Mouse (Mus musculus) adrenal gland, adult 18-20 months (tissue): ENCODE results near the gene Zscan21. TPM values are rescaled to one million over a fixed set of nuclear protein-coding genes. Genes with fewer than 3 reads are reported as not detected.
A peak's percentile ranks its signal among the peaks of the same experiment; 100 is the strongest.
"Not testable (repeated sequence)": the region's sequence is repeated elsewhere in the genome, so short reads cannot be mapped to it uniquely, and the experiment has no call there.

Source experiments
- DNase-seq, 2 experiments: peaks; one replicate each; pipeline ENCODE4 v3.0.0; 2021 to 2022; ENCODE audit warnings: low spot score in 2 of 2
- long read RNA-seq, 2 experiments: library from polyadenylated mRNA; stranded (forward); transcript quantifications; one replicate each; pipeline ENCODE4 v2.0.0; 2021
- total RNA-seq, 2 experiments: library from RNA; stranded (reverse); gene quantifications; 1 replicate in 1 of 2; 2 replicates in 1 of 2; pipeline ENCODE4 v1.2.3; 2021

The Zscan21 gene
- 10 to 100 TPM; 13.4 to 15.3 TPM for total RNA-seq
- long read RNA-seq, experiment 1, partial matches to known transcripts: 0 of 8 reads
- long read RNA-seq, experiment 1, other reads (novel, unspliced or antisense): 2 of 8 reads
- long read RNA-seq, experiment 2, transcript Zscan21-205 (5 exons, 2,310 nt): major isoform, 10 of 28 reads
- long read RNA-seq, experiment 2, transcript Zscan21-204 (4 exons, 2,204 nt): minor isoform, 6 of 28 reads
- long read RNA-seq, experiment 2, partial matches to known transcripts: 2 of 28 reads
- long read RNA-seq, experiment 2, other reads (novel, unspliced or antisense): 2 of 28 reads

DNA sequence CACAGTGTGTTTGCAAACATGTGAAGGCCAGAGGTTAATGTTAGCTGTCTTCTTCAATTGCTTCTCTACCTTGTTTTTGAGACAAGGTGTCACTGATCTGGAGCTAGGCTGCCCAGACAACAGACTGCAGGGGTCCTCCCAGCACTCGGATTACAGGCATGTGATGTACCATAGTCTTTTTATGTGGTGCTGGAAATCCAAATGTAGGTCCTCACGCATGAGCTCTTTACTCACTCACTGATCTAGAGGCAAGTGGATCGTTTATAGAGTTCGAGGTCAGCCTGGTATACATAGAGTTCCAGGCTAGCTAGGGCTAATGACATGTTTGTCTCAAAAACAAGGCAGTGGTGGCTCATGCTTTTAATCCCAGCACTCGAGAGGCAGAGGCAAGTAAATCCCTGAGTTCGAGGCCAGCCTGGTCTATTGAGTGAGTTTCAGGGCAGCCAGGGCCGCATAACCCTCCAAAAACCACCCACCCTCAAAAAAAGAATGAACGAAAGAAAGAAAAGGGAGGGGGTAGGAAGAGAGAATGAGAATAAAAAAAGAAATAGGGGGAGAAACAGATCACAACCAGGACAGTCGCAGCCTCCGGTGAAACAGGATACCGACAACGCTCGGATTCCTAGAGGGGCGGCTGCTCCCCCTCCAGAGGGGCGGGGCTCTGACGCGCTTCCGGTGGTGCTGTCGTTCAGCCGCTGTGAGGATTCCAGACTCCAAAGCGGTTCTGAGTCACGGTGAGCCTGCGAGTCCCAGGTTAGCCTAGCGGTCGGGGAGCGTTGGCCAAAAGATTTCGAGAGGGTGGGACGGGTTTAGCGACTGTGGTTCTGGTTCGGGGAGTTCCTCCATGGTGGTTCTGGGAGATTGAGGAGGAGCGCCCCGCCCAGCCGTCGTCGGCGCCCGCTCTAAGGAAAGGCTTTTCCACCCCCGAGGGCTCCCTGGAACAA lies at the start of gene Zscan21:
Gene Zscan21, plus strand, starts transcription at position 649 of the 944 bp plus-strand sequence.
- DNase-seq: peak; percentile 90 to 93

DNA sequence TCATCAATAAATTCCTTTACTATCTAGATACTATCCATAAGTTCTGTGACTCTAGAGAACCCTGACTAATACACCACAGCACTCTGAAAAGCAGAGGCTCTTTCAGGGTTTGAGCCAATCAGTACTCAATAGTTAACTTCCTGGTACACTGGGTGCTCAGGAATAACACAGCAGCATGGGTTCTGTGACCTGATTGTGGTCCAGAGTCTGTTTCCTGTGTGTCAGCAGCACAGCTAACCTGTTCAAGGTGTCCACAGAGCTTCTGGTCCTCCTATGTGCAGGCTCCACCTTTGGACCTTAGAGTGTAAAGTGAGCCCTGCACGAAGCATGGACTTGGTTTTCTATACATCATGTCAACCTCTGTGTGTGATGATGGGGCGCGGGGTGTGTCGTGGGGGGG lies 42.9 kb upstream of the Zscan21 start:
- DNase-seq: no peak

DNA sequence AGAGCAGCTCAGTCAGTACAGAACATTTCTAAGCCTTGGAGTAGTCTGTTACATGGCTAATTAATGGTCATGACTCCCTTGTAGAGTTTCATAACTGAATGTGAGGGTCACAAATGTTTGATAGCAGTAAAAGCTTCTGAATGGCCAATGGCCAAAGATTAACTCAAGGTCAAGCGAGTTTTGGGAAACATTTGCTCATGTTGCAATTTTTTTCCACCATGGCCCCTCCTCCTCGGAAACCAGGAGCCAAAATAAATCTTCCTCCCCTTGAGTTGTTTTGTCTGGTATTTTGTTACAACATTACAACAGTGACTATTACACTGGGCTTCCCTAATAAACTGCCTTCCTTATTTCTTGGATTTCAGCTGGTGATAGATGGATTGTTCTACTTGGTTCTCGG lies 41.0 kb upstream of the Zscan21 start:
- no peak for DNase-seq

DNA sequence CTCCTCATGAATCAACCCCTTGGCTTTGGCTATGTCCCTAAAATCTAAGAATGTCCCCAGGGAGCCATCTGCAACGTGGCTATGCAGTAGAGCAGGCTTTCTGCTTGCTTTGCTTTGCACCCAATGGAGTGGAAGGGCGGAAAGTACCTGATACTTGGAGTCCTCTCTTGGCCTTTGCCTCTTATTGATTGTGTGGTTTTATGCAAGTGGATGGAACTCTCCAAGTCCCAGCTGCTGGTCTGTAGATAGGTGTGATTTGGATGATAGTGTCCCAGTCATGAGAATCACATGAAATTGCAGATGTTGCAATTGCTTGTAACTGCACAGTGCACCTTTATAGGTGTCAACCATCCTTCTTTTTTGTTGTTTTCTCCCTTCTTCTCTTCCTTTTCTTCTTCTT lies 40.6 kb upstream of the Zscan21 start:
- no peak for DNase-seq

DNA sequence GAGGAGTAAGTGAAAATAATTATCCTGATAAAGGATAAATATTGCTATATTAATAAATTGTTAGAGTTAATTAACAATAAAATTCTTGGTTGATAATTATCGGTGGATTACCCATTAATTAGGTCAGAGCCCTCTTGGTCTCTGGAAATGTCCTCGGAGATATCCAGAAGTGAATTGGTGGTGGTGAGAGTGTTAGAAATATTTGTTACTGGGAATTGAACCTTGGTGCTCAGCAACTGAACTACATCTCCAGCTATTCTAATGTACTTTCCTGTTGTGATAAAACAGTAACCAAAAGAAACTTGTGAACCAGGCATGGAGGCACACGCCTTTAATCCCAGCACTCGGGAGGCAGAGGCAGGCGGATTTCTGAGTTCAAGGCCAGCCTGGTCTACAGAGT lies 36.2 kb upstream of the Zscan21 start:
- DNase-seq: no peak

DNA sequence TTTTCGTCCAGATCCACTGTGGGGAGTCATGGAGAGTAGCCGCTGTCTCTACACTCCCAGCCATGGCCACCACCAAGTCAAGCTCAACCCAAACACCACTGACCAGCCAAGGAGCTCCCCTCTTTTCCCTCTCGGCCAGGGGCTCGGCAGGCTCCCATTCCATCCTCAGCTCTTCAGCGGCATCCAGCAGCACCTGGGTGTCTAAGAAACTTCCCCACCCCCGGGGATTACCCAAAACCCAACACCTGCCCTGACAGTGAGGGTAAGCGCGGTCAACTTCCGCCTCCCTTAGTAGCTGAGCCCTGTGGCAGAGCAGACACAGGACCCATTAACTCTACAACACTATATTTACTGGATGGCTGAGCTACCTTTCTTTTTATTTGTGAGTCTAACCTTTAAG lies 35.3 kb upstream of the Zscan21 start:
- no peak for DNase-seq

DNA sequence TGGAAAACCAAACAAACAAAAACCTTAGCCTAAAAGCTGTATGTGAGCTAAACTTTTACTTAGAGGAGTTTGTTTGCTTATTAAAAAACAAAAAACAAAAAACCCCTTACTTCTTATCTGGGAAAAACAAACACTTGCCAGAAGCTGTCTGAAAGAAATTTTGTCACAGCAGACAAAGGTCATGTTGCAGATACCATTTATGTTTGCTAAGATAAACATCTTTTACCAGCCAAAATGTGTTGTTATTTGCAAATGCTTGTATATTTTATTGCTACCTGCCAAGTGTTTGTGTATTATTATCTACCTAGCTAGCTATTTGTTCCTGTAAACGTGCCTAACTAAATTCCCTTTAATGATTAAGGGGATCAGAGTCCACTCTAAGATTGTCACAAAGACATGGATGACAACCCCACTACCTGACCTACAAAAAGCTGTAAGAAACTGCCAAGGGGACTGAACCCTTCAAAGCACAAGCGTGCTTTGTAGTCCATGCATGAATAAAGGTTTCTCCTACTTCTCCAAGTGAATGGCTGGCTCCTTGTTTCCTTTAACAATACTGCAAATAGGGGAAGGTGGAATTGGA lies 33.3 kb upstream of the Zscan21 start:
- no peak for DNase-seq

DNA sequence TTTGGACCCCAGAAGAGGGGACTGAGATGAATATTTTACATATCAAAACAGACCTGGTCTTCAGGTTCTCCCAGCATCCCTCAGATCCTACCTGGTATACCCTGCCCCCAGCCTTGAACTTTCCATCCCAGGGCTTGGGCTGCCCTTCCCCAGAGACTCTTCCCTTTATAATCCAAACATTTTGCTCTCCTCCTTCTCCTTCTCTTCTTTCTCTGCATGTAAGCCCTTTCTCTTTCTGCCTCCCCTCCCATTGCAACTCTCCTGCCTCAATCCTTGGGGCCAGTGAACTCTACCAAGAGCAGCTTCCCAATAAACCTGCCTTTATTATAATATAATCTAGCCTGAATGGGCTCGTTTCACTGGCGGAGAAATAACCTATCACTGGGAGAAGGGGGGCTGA lies 32.8 kb upstream of the Zscan21 start:
- no peak for DNase-seq

DNA sequence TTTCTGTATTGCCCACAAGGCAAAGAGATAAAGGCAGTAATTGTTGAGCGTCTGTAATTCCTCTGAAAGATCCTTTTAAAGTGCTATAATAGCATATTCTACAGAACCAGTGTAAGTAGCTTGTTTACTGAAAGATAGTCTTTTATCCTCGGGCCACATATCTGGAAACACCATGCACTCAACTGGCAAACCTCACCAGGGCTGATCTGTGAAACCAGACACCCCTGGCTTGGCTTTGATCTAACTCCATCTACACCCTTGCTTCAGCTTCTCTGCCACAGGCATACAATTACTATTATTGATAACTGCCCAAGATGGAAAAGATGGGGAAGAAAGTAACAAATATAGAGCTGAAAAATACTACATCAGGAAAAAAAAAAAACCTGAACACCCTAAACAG lies 32.2 kb upstream of the Zscan21 start:
- no peak for DNase-seq

DNA sequence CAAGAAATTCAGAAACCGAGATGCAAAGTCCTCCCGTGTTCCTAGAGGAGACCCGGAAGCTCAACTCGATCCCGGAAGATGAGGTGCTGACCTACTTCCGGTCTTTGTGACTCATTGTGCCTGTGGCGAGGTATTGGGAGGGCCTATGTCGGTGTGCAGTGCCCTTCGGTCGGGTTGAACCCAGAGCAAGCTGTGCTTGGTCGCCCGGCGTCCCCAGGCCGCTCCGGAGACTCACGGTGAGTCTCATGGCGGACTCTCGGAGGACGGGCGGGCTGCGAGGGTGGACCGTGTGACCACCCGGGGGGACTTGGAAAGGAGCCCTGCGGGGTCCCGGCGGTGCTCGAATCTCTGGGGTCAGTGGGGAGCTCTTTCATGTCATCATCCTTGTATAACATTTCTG lies 31.7 kb upstream of the Zscan21 start, which contains the start of gene Zkscan1:
Gene Zkscan1, plus strand, starts transcription at position 89 of the 400 bp plus-strand sequence.
- DNase-seq: peak; percentile 67 to 70

DNA sequence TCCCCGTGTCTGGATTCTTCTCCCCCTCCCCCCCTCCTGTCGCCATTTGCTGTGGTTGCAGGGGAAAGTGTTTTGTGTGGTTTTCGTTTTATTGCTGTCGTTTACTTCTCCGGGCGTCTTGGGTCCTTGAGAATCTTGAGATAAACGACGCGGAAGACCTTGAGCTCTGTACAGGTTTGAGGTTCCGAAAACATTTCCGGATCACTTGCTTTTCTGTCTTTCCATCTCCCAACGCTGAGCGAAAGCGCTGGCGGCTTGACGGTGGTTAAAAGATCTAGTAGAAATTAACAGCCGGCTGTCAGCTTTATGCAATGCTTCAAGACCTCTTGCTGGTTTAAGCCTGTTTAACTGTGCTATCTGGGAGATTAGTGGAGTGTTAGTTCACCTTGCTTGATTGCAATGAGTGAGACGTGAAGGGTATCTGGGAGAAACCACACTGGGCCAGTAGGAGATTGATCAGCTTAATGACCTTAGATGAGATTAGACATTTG lies 31.2 kb upstream of the Zscan21 start:
- peak in 1 of 2 experiments; percentile 12 for DNase-seq

DNA sequence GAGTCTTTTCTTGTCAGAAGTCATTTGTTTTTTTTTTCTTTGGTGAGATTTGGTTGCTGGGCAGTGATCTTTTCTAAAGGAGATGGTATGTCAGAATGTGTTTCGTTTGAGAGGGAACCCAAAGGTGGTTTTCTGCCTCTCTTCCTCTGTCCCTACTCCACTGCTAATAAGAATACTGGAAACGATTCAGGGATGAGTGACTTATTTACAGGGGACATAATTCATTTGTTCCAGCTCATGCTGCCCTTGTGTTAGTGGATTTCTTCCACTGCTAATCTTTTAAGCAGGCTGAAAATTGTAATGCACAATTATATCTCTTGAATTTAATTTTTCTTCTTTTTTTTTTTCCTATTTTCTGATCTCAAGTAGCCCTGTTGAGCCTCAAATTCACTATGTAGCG lies 29.9 kb upstream of the Zscan21 start:
- no peak for DNase-seq

DNA sequence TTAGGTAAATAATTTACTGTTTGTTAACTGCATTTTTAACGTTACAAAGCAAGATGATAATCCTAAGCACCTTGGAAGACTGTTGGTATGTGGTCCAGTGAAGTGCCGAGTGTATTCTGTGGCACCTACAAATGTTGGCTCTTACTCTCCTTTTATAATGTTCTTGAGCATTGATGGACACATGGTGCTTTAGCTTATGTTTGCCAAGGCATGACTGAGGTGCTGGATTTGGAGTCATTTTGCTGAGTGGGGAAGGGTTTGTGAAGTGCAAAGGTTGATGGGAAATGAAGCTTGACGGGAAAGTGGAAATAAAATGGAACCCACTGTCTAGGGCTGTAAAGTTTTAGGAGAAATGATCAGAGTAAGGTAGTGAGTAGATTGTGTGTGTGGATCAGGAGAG lies 28.3 kb upstream of the Zscan21 start:
- DNase-seq: no peak

DNA sequence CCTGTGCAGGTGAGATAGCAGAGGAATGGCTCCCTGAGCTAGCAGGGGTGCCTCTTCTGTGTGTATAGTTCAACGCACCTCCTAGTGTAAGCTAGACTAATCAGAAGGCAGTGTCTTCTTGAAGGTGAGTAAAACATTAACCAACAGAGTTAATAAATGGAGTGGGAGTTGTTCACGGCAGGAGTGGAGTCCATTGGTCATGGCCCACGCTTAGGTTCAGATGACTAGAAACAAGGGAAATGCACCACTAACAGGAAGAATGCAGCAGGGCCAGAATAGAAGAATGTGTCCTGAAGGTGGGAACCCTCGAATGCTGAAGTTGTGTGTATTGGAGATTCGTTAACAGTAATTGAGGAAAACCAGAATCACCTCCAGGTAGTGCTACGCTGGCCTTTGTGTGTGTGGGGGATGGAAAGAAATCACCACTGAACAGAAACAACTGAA lies 27.6 kb upstream of the Zscan21 start:
- no peak for DNase-seq

DNA sequence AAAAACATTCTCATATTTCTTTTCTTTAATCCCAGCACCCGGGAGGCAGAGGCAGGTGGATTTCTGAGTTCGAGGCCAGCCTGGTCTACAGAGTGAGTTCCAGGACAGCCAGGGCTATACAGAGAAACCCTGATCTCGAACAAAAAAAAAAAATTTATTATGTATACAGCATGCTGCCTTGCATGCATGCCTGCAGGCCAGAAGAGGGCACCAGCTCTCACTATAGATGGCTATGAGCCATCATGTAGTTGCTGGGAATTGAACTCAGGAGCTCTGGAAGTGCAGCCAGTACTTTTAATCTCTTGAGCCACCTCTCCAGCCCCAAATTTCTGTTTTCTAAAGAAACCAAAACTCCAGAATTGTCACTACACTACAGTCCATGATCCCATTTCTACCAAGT lies 26.4 kb upstream of the Zscan21 start:
- no peak for DNase-seq

DNA sequence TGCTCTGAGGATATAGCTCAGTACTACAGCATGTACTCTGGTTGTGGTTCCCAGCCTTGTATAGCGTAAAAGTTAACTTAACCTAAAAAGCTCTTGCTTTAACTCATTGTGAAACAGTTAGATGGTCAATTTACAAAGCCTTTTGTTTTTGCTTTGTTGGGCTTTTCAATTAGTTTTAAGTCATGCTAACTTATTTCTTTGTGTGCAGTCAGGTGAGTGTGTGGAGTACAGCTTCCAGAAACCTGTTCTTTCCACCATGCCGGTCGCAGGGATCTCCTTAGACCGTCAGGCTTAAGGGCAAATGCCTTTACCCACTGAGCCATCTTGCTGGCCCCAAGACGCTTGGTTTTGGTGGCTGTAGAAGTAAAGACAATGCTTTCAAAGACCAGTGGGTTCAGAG lies 26.0 kb upstream of the Zscan21 start:
- DNase-seq: no peak

DNA sequence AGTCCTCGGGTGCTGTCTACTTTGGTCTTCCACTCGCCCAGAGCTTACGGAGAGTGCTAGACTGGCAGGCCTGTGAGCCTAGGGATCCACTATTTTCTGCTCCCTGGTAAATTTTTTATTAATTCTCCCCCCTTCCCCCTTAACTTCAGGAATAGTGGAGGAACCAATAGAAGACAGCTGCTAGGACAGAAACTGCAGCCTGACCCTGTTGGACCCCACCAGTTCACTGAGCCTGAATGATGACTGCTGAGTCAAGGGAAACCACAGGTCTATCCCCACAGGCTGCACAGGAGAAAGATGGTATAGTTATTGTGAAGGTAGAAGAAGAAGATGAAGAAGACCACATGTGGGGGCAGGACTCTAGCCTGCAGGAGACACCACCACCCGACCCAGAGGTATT lies 23.9 kb upstream of the Zscan21 start:
- DNase-seq: no peak

DNA sequence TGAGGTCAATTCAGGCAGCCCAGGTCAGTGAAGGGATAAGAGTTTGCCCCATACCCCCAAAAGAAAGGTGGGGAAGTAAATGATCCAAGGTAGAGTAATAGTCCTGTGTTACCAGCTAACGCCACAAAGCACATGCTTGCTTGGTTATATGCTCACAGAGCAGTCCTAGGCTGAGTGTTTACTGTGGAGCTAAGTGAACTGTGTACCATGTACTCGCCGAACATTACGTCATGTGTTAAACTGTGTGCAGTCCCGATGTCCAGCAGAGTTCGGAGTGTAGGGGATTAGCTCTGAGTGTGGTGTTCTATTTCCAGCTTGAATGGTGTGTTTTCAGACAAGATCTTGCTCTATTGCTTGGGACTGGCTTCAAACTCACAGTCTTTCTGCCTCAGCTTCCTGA lies 22.2 kb upstream of the Zscan21 start:
- DNase-seq: no peak

DNA sequence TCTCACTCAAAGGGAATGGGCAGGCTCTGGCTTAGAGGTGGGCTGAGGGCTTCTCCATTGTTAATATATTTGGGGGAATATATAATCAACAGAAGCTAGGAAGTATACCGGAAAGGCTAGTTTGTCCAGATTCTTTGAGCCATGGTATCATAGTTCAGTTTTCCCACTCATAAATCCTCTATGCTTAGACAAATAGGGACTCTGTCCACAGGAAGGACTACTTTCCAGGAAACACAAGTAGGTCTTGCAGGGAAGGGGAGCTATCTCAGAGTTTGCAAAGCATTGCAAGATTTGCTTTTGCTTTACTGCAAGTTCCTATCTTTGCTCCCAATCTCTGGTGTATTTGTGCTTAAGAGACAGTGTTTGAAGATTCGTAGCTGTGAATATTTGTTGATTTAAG lies 11.7 kb upstream of the Zscan21 start:
- DNase-seq: no peak

DNA sequence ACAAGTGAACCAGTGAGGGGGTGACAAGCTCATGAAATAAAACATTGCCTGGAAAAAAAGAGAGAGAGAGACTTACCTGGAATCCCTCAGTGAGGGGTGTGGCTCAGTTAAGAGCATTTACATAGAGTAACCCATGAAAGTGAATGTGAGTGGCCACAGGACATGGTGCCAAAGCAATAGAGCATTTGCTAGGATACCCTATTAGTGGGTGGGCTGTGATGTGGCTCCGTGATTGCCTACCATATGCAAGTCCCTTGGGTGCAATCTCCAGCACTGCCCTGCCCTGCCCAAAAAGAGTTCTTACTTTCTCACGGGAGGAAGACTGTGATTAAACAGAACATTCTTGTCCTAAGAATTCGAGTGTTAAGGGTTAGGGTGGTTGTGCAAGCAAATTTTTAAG lies 9.6 kb upstream of the Zscan21 start:
- no peak for DNase-seq

DNA sequence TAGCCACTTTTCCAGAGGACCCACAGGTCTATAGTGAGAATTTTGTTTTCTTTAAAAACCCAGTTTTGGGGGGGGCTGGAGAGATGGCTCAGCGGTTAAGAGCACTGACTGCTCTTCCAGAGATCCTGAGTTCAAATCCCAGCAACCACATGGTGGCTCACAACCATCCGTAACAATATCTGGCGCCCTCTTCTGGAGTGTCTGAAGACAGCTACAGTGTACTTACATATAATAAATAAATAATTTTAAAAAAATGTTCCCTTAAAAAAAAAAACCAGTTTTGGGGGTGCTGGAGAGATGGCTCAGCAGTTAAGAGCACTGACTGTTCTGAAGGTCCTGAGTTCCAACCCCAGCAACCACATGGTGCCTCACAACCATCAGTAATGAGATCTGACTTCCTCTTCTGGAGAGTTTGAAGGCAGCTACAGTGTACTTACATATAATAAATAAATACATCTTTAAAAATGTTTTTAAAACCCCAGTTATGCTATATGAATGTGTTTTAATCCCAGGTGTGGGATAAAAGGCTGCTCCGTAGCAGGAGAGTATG lies 6.8 kb upstream of the Zscan21 start:
- DNase-seq: not testable (repeated sequence)
